Mouse (Mus musculus): ENCODE measurements around the gene Kbtbd7. TPM values are rescaled to one million over a fixed set of nuclear protein-coding genes. Genes with fewer than 3 reads are reported as not detected.
"Not testable (repeated sequence)": the region's sequence is repeated elsewhere in the genome, so short reads cannot be mapped to it uniquely, and the experiment has no call there.

The Kbtbd7 gene
- 10 to 100 TPM; 35.5 to 39.9 TPM for total RNA-seq (2021)
- long read RNA-seq, full-length matches to known transcripts, result 10 of 10 reads
- long read RNA-seq, partial matches to known transcripts, result 0 of 10 reads
- long read RNA-seq, other reads (novel, unspliced or antisense), result 0 of 10 reads

- peak; percentile 87 to 92 for DNase-seq (ENCODE audit: low spot score in 2 of 2)
These were observed at the start of gene Kbtbd7 for GRCm38 (mm10) chr14:79425979-79426729. Kbtbd7 (plus strand) TSS chr14:79426511.

GRCm38 (mm10) chr14:79377041-79377440 is 49.3 kb upstream of the Kbtbd7 start:
- no peak for DNase-seq (ENCODE audit: low spot score in 2 of 2)

- DNase-seq (ENCODE audit: low spot score in 2 of 2), result no peak
These were observed 43.2 kb upstream of the Kbtbd7 start for GRCm38 (mm10) chr14:79383120-79383519.

GRCm38 (mm10) chr14:79388304-79388703 is 38.0 kb upstream of the Kbtbd7 start:
- no peak for DNase-seq (ENCODE audit: low spot score in 2 of 2)

GRCm38 (mm10) chr14:79389438-79390264 is 36.7 kb upstream of the Kbtbd7 start:
- peak in 1 of 2 experiments; percentile 20 for DNase-seq (ENCODE audit: low spot score in 2 of 2)

GRCm38 (mm10) chr14:79390265-79390926 is 35.9 kb upstream of the Kbtbd7 start, which contains the start of gene Naa16:
Naa16 (minus strand) TSS chr14:79390778.
- peak; percentile 95 to 97 for DNase-seq (ENCODE audit: low spot score in 2 of 2)

- DNase-seq (ENCODE audit: low spot score in 2 of 2), result no peak
These were observed 33.0 kb upstream of the Kbtbd7 start for GRCm38 (mm10) chr14:79393289-79393688.

- no peak for DNase-seq (ENCODE audit: low spot score in 2 of 2)
These were observed 31.7 kb upstream of the Kbtbd7 start for GRCm38 (mm10) chr14:79394564-79394963.

DNA sequence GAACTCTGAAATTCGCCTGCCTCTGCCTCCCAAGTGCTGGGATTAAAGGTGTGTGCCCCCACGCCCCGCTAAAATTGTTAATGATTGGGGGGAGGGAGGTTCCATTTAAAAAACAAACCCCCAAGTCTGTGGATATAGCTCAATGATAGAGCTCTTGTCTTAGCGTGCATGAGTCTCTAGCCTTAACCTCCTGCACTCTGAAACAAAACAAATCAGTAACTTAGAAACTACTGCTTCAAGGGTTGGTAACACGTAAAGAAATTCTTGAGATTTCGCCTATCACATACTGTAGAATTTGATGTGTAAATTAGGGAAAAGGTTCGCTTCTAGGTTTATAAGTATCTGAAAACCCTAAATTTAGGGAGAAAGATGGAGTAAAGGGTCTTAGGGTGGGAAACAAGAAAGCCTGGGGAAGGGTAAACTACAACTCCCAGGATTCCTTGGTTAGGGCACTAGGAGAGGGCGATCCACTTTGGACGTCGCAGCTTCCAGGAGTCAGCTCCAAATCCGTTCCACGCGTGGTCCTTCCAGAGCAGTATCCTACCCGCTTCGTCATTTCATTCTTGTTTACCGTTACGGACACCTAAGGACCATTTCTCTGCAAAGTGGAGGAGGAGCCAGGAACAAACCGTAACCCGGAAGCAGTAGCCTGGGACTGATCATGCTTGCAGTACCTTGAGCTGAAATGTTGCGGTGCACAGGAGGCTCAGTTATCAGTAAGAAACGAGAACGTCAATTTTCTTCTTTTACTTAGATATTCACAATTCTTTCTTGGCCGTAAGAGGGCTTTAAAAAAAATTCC is 28.8 kb upstream of the Kbtbd7 start, which contains the start of gene Mtrf1:
Mtrf1 (plus strand) TSS at position 452 of the 802 bp plus-strand sequence.
- peak; percentile 65 to 68 for DNase-seq (ENCODE audit: low spot score in 2 of 2)

GRCm38 (mm10) chr14:79407641-79408040 is 18.7 kb upstream of the Kbtbd7 start:
- no peak for DNase-seq (ENCODE audit: low spot score in 2 of 2)

- no peak for DNase-seq (ENCODE audit: low spot score in 2 of 2)
These were observed 17.0 kb upstream of the Kbtbd7 start for GRCm38 (mm10) chr14:79409278-79409830.

DNA sequence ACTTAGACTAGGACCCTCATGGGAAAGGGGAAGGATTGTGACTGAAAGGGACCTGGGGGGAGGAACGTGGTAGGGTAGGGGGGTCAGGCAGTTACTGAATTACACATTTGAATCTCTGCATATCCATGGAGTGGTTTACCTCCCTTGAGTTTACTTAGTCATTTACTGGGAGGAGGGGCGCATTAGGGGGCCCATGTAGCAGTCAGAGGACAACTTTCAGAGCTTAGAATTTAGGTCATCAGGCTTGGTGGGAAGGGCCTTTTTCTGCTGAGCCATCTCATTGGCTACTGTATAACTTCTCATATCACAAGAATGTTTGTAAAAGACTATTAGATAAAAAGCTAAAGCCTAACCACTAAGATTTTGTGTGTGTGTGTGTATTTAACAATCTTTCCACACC is 15.6 kb upstream of the Kbtbd7 start:
- no peak for DNase-seq (ENCODE audit: low spot score in 2 of 2)

- no peak for DNase-seq (ENCODE audit: low spot score in 2 of 2)
These were observed 13.2 kb upstream of the Kbtbd7 start for GRCm38 (mm10) chr14:79413121-79413520.

- no peak for DNase-seq (ENCODE audit: low spot score in 2 of 2)
These were observed 6.1 kb upstream of the Kbtbd7 start for GRCm38 (mm10) chr14:79420083-79420685.

DNA sequence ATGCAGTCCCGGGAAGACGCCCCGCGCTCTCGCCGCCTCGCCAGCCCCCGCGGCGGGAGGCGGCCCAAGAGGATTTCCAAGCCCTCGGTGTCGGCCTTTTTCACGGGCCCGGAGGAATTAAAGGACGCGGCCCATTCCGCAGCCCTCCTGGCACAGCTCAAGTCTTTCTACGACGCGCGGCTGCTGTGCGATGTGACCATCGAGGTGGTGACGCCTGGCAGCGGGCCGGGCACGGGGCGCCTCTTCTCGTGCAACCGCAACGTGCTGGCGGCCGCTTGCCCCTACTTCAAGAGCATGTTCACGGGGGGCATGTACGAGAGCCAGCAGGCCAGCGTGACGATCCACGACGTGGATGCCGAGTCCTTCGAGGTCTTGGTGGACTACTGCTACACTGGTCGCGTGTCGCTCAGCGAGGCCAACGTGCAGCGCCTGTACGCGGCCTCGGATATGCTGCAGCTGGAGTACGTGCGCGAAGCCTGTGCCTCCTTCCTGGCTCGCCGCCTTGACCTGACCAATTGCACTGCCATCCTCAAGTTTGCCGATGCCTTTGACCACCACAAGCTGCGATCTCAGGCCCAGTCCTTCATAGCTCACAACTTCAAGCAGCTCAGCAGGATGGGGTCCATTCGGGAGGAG is 537 bp downstream of the Kbtbd7 start:
- DNase-seq (ENCODE audit: low spot score in 2 of 2), result not testable (repeated sequence)

DNA sequence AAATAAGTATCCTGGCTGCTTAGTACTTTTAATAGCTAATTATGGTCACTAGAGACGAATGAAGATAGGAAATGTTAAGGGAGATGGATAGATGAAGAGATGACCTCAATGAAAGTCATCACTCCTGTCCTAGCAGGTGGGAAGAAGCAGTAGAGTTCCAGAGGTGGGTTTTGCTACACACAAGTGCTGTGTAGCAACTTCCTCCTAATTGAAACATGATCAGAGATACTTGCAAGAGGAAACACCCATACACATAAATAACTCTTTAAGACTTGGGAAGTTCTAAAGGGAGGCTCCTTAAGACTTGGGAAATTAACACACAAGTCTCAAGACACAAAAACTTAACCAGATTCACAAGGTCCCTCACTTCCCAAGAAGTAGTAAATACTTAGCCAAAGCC is 7.8 kb downstream of the Kbtbd7 start:
- DNase-seq (ENCODE audit: low spot score in 2 of 2), result no peak

- DNase-seq (ENCODE audit: low spot score in 2 of 2), result no peak
These were observed 14.3 kb downstream of the Kbtbd7 start for GRCm38 (mm10) chr14:79440655-79441054.

DNA sequence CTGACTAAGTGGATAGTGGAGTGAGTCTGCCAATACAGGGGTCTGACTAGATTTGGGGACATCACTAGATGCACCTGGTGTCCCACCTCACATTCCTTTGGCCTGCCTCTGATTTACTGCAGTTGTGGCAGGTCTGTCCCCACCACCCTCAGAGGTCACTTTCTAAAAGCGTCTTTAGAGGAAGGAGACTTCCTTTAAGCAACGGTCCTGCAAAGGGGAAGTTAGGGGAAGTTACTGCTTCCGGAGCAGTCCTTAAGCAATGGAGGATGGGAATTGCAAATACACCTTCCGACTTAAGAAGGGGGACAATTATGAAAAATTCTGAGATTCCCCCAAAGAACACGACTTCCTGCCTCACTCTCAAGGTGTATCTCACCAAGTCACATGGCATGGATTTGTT is 15.1 kb downstream of the Kbtbd7 start:
- DNase-seq (ENCODE audit: low spot score in 2 of 2), result no peak

GRCm38 (mm10) chr14:79444601-79445000 is 18.3 kb downstream of the Kbtbd7 start:
- DNase-seq (ENCODE audit: low spot score in 2 of 2), result no peak

Data from layer of hippocampus, postnatal 10 days (tissue).